Mouse (Mus musculus): ENCODE results near the gene Atp11a. TPM values are rescaled to one million over a fixed set of nuclear protein-coding genes. Genes with fewer than 3 reads are reported as not detected.
A peak's percentile ranks its signal among the peaks of the same experiment; 100 is the strongest.

The Atp11a gene
- 15.9 and 18.6 TPM in 2 replicates for polyA plus RNA-seq (2015; fragmentation: Nextera tagmentation; extraction: Ambion mirVana)

GRCm38 (mm10) chr8:12756391-12757157, at the start of gene Atp11a:
Gene Atp11a (plus strand): TSS chr8:12757014.
- 2% methylated on average over 33 of the region's 62 CpGs for WGBS
- H3K4me1 ChIP-seq (replicated peaks): peaks cover 21% of the 10 kb centered on the region
- ATAC-seq: peak; percentile 89

GRCm38 (mm10) chr8:12711623-12712022, 45.2 kb upstream of the Atp11a start:
- no peaks in the 10 kb centered on the region for H3K36me3 ChIP-seq
- H3K9ac ChIP-seq: no peak overlapping the region
- no peaks in the 10 kb centered on the region for H3K9me3 ChIP-seq
- H3K27me3 ChIP-seq (replicated peaks): no peaks in the 10 kb centered on the region
- H3K27ac ChIP-seq: no peak overlapping the region
- no peaks in the 10 kb centered on the region for H3K4me1 ChIP-seq (replicated peaks)
- no peak overlapping the region for H3K4me3 ChIP-seq (replicated peaks)
- peak overlapping the region; percentile 33 for H3K4me2 ChIP-seq (replicated peaks)
- 51% methylated on average over 7 of the region's 7 CpGs for WGBS
- ATAC-seq: peak; percentile 70; the same call in 1 of the 2 replicates

More at GRCm38 (mm10) chr8:12756391-12757157, at the start of gene Atp11a:
- H3K27me3 ChIP-seq (replicated peaks): no peaks in the 10 kb centered on the region
- no peaks in the 10 kb centered on the region for H3K9me3 ChIP-seq
- H3K4me3 ChIP-seq (replicated peaks): peak within 1 kb of the TSS; percentile 89
- H3K27ac ChIP-seq: peak within 1 kb of the TSS; percentile 70
- H3K36me3 ChIP-seq: no peaks in the 10 kb centered on the region
- H3K9ac ChIP-seq: peak within 1 kb of the TSS; percentile 94
- H3K4me2 ChIP-seq (replicated peaks): peak within 1 kb of the TSS; percentile 82

DNA sequence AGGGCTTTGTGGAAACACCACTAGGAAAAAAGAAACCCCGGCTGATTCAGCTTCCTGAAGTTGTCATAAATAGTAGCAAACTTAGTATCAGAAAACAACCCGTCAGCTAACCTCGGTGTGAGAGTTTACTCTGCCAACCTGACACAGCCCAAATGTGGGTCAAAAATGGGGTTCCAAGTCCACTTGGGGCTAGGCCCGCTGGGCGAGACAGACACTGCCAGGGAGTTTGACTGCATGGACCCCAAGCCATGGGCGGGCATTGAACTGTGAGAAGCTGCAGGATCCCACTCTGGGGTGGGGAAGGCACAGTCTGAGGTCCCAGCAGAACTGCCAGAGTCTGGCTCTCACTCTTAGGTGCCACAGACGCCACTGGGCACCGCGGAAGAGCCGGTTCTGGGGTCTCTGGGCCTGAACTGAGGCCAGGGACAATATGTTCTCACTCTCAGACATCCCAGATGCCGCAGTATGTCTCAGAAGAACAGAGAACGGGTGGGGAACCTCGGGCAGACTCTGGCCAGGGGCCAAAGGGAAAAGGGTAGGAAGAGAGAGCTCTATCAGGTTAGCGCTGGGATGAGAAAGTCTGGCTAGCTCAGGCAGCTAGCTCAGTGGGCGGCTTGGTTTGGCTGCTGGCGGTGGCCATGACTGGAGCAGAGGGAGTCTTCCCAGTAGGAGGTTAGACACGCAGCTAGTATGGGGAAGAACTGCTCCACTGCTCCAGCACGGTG, 40.8 kb upstream of the Atp11a start:
- Histone ChIP-seq H3K4me1 (replicated peaks) (0 out of 2 replicates have a peak, but pooled peaks cover 6% of the 10 kb centered on the region), H3K9ac (no peak overlapping the region), H3K4me2 (replicated peaks) (no peak overlapping the region), H3K9me3 (no peaks in the 10 kb centered on the region), H3K27me3 (replicated peaks) (no peaks in the 10 kb centered on the region), H3K36me3 (no peaks in the 10 kb centered on the region), H3K27ac (no peak overlapping the region), H3K4me3 (replicated peaks) (no peak overlapping the region)
- WGBS: 82% methylated on average over 18 of the region's 18 CpGs
- ATAC-seq: no peak

GRCm38 (mm10) chr8:12719091-12719490, 37.7 kb upstream of the Atp11a start:
- Histone ChIP-seq H3K27me3 (replicated peaks) (no peaks in the 10 kb centered on the region), H3K36me3 (no peaks in the 10 kb centered on the region), H3K4me3 (replicated peaks) (no peak overlapping the region), H3K27ac (no peak overlapping the region), H3K4me1 (replicated peaks) (0 out of 2 replicates have a peak, but pooled peaks cover 7% of the 10 kb centered on the region), H3K9ac (no peak overlapping the region), H3K4me2 (replicated peaks) (no peak overlapping the region), H3K9me3 (no peaks in the 10 kb centered on the region)
- ATAC-seq: no peak
- 50% methylated on average over 9 of the region's 9 CpGs for WGBS

DNA sequence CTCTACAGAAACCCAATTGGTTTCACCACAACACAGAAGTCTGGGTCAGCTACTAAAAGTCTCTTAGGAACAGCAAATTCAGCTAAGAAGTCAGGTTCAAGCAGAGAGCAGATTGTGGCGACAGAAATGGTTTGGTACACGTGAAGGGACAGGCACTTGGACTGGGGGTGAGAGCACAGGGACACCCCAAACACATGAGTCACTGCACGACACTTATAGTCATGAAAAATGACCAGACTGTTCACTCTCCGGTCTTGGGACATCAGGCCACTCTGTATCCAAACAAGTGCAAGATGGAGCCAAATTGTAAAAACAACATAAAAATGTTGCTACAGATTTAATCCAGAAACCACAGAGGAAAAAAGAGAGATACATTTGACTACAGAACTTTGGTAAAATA, 28.2 kb upstream of the Atp11a start:
- Histone ChIP-seq H3K9me3 (no peaks in the 10 kb centered on the region), H3K4me1 (replicated peaks) (no peaks in the 10 kb centered on the region), H3K4me2 (replicated peaks) (no peak overlapping the region), H3K9ac (no peak overlapping the region), H3K27ac (no peak overlapping the region), H3K36me3 (no peaks in the 10 kb centered on the region), H3K27me3 (replicated peaks) (no peaks in the 10 kb centered on the region), H3K4me3 (replicated peaks) (no peak overlapping the region)
- WGBS: 55% methylated on average over 4 of the region's 4 CpGs
- no peak for ATAC-seq

- no peaks in the 10 kb centered on the region for H3K9me3 ChIP-seq
- no peak overlapping the region for H3K9ac ChIP-seq
- no peaks in the 10 kb centered on the region for H3K27me3 ChIP-seq (replicated peaks)
- H3K4me2 ChIP-seq (replicated peaks): no peak overlapping the region
- 72% methylated on average over 5 of the region's 5 CpGs for WGBS
- H3K36me3 ChIP-seq: no peaks in the 10 kb centered on the region
- no peak overlapping the region for H3K4me3 ChIP-seq (replicated peaks)
- H3K27ac ChIP-seq: no peak overlapping the region
- no peak for ATAC-seq
- H3K4me1 ChIP-seq (replicated peaks): no peaks in the 10 kb centered on the region
These were observed 26.0 kb upstream of the Atp11a start for GRCm38 (mm10) chr8:12730780-12731179.

DNA sequence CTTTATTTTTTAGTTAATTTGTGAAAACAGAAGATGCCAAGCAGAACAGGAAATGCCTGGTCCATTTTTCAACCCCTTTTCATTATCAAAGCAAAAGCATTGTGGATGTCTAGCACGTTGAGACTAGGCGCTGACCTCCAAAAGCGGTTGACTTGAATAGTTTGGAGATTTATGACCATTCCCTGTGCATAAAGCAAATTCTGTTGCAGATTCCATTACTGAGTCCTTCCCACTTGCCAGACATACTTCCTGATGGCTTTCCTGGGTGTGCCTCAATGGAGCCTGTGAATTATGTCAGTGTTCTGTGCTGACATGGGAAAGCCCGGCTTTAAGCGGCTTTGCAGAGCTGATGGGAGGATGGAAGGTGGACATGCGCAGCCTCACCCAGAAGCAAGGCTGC, 24.4 kb upstream of the Atp11a start:
- no peak overlapping the region for H3K9ac ChIP-seq
- no peaks in the 10 kb centered on the region for H3K4me1 ChIP-seq (replicated peaks)
- no peak overlapping the region for H3K4me3 ChIP-seq (replicated peaks)
- no peaks in the 10 kb centered on the region for H3K27me3 ChIP-seq (replicated peaks)
- no peak for ATAC-seq
- 52% methylated on average over 6 of the region's 6 CpGs for WGBS
- H3K4me2 ChIP-seq (replicated peaks): no peak overlapping the region
- no peaks in the 10 kb centered on the region for H3K9me3 ChIP-seq
- H3K36me3 ChIP-seq: no peaks in the 10 kb centered on the region
- H3K27ac ChIP-seq: no peak overlapping the region

- H3K9me3 ChIP-seq: no peaks in the 10 kb centered on the region
- no peak overlapping the region for H3K4me3 ChIP-seq (replicated peaks)
- no peaks in the 10 kb centered on the region for H3K27me3 ChIP-seq (replicated peaks)
- no peak for ATAC-seq
- no peak overlapping the region for H3K9ac ChIP-seq
- H3K27ac ChIP-seq: no peak overlapping the region
- no peak overlapping the region for H3K4me2 ChIP-seq (replicated peaks)
- no peaks in the 10 kb centered on the region for H3K36me3 ChIP-seq
- 51% methylated on average over 9 of the region's 9 CpGs for WGBS
- H3K4me1 ChIP-seq (replicated peaks): no peaks in the 10 kb centered on the region
These were observed 17.7 kb upstream of the Atp11a start for GRCm38 (mm10) chr8:12739113-12739512.

DNA sequence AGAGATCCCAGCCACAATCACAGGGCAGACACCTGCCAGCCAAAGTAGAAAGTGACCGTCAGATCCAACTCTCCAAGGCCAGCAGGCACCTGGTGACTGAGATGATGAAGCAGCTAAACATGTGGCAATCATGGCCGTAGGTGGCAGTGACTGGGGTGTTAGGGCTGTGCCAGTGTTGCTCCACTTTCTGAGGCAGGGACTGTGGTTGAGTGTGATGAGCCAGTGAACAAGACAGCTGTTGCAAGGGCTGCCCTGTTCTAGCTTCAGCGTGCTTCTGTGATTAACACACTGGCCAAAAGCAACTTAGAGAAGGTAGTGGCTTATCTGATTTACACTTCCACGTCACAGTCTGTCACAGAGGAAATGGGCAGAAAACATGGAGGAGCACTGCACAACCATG, 13.4 kb upstream of the Atp11a start:
- Histone ChIP-seq H3K4me3 (replicated peaks) (no peak overlapping the region), H3K27ac (no peak overlapping the region), H3K9ac (no peak overlapping the region), H3K9me3 (no peaks in the 10 kb centered on the region), H3K27me3 (replicated peaks) (no peaks in the 10 kb centered on the region), H3K4me2 (replicated peaks) (no peak overlapping the region), H3K36me3 (no peaks in the 10 kb centered on the region), H3K4me1 (replicated peaks) (no peaks in the 10 kb centered on the region)
- ATAC-seq: no peak
- WGBS: 80% methylated on average over 4 of the region's 4 CpGs

DNA sequence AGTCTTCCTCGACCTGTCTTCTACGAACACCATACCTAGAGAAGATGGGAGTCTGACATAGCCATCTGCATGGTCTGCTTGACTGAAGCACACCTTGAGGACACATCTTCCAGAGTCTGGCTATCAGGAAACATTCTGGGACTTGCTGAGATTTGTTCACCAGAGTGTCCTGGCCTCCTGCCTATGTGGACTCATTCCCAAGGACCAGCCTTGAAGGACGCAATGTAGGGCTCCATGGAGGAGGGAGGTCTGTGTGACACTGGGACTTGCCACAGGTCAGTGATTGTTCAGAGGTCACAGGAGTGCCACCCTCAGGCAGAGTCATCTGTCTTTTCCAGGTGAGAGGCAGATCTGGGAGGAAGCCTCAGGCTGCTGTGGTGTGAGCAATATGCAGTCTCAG, 8.6 kb upstream of the Atp11a start:
- ATAC-seq: no peak
- no peak overlapping the region for H3K27ac ChIP-seq
- H3K36me3 ChIP-seq: no peaks in the 10 kb centered on the region
- H3K4me3 ChIP-seq (replicated peaks): no peak overlapping the region
- no peaks in the 10 kb centered on the region for H3K9me3 ChIP-seq
- no peaks in the 10 kb centered on the region for H3K27me3 ChIP-seq (replicated peaks)
- no peak overlapping the region for H3K9ac ChIP-seq
- no peak overlapping the region for H3K4me2 ChIP-seq (replicated peaks)
- H3K4me1 ChIP-seq (replicated peaks): no peaks in the 10 kb centered on the region
- 89% methylated on average over 3 of the region's 3 CpGs for WGBS

DNA sequence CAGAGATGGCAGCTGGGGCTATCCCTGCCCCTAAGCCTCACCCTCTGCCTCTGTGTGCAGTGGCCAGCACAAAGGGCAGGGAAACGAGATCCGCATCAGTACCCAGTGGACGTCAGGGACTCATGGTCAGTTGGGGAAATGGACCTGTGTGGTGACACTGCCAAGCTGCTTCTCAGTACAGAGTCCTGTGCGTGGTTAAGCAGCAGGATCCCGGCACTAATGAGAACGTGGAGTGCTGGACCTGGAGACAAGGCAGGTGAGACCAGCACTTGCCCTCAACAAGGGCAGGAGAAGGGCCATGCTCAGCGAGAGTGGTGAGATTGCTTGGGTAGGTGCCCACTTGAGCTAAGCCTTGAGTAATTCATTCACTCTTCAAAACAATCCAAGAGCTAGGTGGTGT, 7.7 kb upstream of the Atp11a start:
- WGBS: 90% methylated on average over 7 of the region's 7 CpGs
- Histone ChIP-seq H3K4me3 (replicated peaks) (no peak overlapping the region), H3K9me3 (no peaks in the 10 kb centered on the region), H3K27me3 (replicated peaks) (no peaks in the 10 kb centered on the region), H3K4me1 (replicated peaks) (no peaks in the 10 kb centered on the region), H3K9ac (no peak overlapping the region), H3K27ac (no peak overlapping the region), H3K4me2 (replicated peaks) (no peak overlapping the region), H3K36me3 (no peaks in the 10 kb centered on the region)
- ATAC-seq: no peak

- ATAC-seq: no peak
- H3K4me3 ChIP-seq (replicated peaks): no peak overlapping the region
- WGBS: 70% methylated on average over 6 of the region's 6 CpGs
- H3K4me1 ChIP-seq (replicated peaks): peaks cover 12% of the 10 kb centered on the region
- H3K27me3 ChIP-seq (replicated peaks): no peaks in the 10 kb centered on the region
- H3K27ac ChIP-seq: no peak overlapping the region
- H3K9me3 ChIP-seq: no peaks in the 10 kb centered on the region
- H3K36me3 ChIP-seq: no peaks in the 10 kb centered on the region
- H3K9ac ChIP-seq: no peak overlapping the region
- no peak overlapping the region for H3K4me2 ChIP-seq (replicated peaks)
These were observed 3.8 kb upstream of the Atp11a start for GRCm38 (mm10) chr8:12753054-12753453.
